Mouse (Mus musculus) kidney, embryonic 16.5 days (tissue): ENCODE results near the gene Osmr. TPM values are rescaled to one million over a fixed set of nuclear protein-coding genes. Genes with fewer than 3 reads are reported as not detected.

Experiments used
- ATAC-seq: fragments of 200-750 bp; cut with Nextera tagmentation; 2 replicates; pipeline ENCODE4 v1.8.0; 2017; ENCODE audit warnings: moderate TSS enrichment; ENCODE audit not compliant: low FRiP score, low TSS enrichment
- H3K27ac ChIP-seq: fragments of 300-500 bp; sonication (generic); 2 replicates; pipeline ENCODE4 v1.5.1; 2014; ENCODE audit warnings: low read length
- H3K27me3 ChIP-seq: fragments of 300-500 bp; sonication (generic); 2 replicates; pipeline ENCODE4 v1.6.1; 2014; ENCODE audit warnings: low read length, control low read depth, mixed read lengths; ENCODE audit not compliant: insufficient read depth
- H3K36me3 ChIP-seq: fragments of 300-500 bp; sonication (generic); 2 replicates; pipeline ENCODE4 v1.6.1; 2014; ENCODE audit warnings: low read length, control low read depth, mixed read lengths; ENCODE audit not compliant: insufficient read depth
- H3K4me1 ChIP-seq: fragments of 300-500 bp; sonication (generic); 2 replicates; pipeline ENCODE4 v1.6.1; 2014; ENCODE audit warnings: low read length, control low read depth, mixed read lengths; ENCODE audit not compliant: insufficient read depth
- H3K4me2 ChIP-seq: fragments of 300-500 bp; sonication (generic); replicated peaks from 2 replicates; pipeline ENCODE4 v1.6.1; 2014; ENCODE audit warnings: low read depth, low read length
- H3K4me3 ChIP-seq: fragments of 300-500 bp; sonication (generic); 2 replicates; pipeline ENCODE4 v1.5.1; 2014; ENCODE audit warnings: mild to moderate bottlenecking, low read length
- H3K9ac ChIP-seq: fragments of 300-500 bp; sonication (generic); replicated peaks from 2 replicates; pipeline ENCODE4 v1.6.1; 2014; ENCODE audit warnings: low read length
- H3K9me3 ChIP-seq: fragments of 300-500 bp; sonication (generic); 2 replicates; pipeline ENCODE4 v1.6.1; 2016; ENCODE audit warnings: low read length, control low read depth
- WGBS: fragments of 180-500 bp; shearing (Covaris S2); extraction: QIAGEN DNeasy Blood & Tissue Kit; methylation state at CpG from one replicate; pipeline ENCODE4 v1.1.7; 2014; 5-methylcytosine and 5-hydroxymethylcytosine counted together
- polyA plus RNA-seq: library from polyadenylated mRNA; unstranded; fragments of >200 nt; fragmentation: Nextera tagmentation; extraction: Ambion mirVana; gene quantifications from 2 replicates; pipeline ENCODE4 v1.2.1, GENCODE M21; 2015

Gene Osmr
- polyA plus RNA-seq = 1.8 and 2.0 TPM in 2 replicates

GRCm38 (mm10) chr15:6874601-6875019 is at the start of gene Osmr:
Gene Osmr (minus strand): TSS chr15:6874969.
- H3K27ac ChIP-seq = no peak within 1 kb of the TSS
- peak within 1 kb of the TSS; percentile 64 for H3K9ac ChIP-seq
- ATAC-seq = peak; percentile 52; the same call in 1 of the 2 replicates
- peak within 1 kb of the TSS; percentile 69 for H3K4me2 ChIP-seq
- H3K27me3 ChIP-seq = 0 out of 2 replicates have a peak, but pooled peaks cover 4% of the 10 kb centered on the region
- H3K36me3 ChIP-seq = no peaks in the 10 kb centered on the region
- peak within 1 kb of the TSS; percentile 59 for H3K4me3 ChIP-seq
- H3K9me3 ChIP-seq = no peaks in the 10 kb centered on the region
- WGBS = 6% methylated on average over 16 of the region's 16 CpGs
- peaks cover 18% of the 10 kb centered on the region for H3K4me1 ChIP-seq

GRCm38 (mm10) chr15:6919406-6919805 is 44.6 kb upstream of the Osmr start:
- no peak for ATAC-seq
- H3K4me1 ChIP-seq = no peaks in the 10 kb centered on the region
- no peak overlapping the region for H3K27ac ChIP-seq
- no peaks in the 10 kb centered on the region for H3K36me3 ChIP-seq
- H3K27me3 ChIP-seq = no peaks in the 10 kb centered on the region
- 90% methylated on average over 6 of the region's 6 CpGs for WGBS
- no peak overlapping the region for H3K4me2 ChIP-seq
- H3K9me3 ChIP-seq = peaks cover 4% of the 10 kb centered on the region; the same call in 1 of the 2 replicates
- no peak overlapping the region for H3K4me3 ChIP-seq
- H3K9ac ChIP-seq = no peak overlapping the region

GRCm38 (mm10) chr15:6914163-6914562 is 39.4 kb upstream of the Osmr start:
- Histone ChIP-seq H3K4me2 (no peak overlapping the region), H3K4me1 (peaks cover 27% of the 10 kb centered on the region), H3K27ac (no peak overlapping the region), H3K36me3 (no peaks in the 10 kb centered on the region), H3K9me3 (peaks cover 4% of the 10 kb centered on the region; the same call in 1 of the 2 replicates), H3K4me3 (no peak overlapping the region), H3K9ac (no peak overlapping the region), H3K27me3 (no peaks in the 10 kb centered on the region)
- ATAC-seq = no peak
- WGBS = 82% methylated on average over 6 of the region's 6 CpGs

GRCm38 (mm10) chr15:6909669-6910068 is 34.9 kb upstream of the Osmr start:
- H3K4me3 ChIP-seq = no peak overlapping the region
- peak overlapping the region; percentile 36 for H3K4me2 ChIP-seq
- no peak overlapping the region for H3K27ac ChIP-seq
- H3K9ac ChIP-seq = no peak overlapping the region
- peaks cover 27% of the 10 kb centered on the region for H3K4me1 ChIP-seq
- ATAC-seq = peak; percentile 97
- H3K27me3 ChIP-seq = no peaks in the 10 kb centered on the region
- no peaks in the 10 kb centered on the region for H3K9me3 ChIP-seq
- 1% methylated on average over 11 of the region's 11 CpGs for WGBS
- no peaks in the 10 kb centered on the region for H3K36me3 ChIP-seq

- Histone ChIP-seq H3K9me3 (no peaks in the 10 kb centered on the region), H3K4me3 (no peak overlapping the region), H3K4me1 (peaks cover 27% of the 10 kb centered on the region), H3K27me3 (no peaks in the 10 kb centered on the region), H3K36me3 (no peaks in the 10 kb centered on the region), H3K9ac (no peak overlapping the region), H3K4me2 (0 out of 2 replicates have a peak overlapping the region, but pooled peaks have one; percentile 3), H3K27ac (no peak overlapping the region)
- ATAC-seq = no peak
- WGBS = 60% methylated on average over 14 of the region's 14 CpGs
Observed at GRCm38 (mm10) chr15:6909084-6909483, 34.3 kb upstream of the Osmr start.

GRCm38 (mm10) chr15:6908601-6909000 is 33.8 kb upstream of the Osmr start:
- H3K9me3 ChIP-seq = no peaks in the 10 kb centered on the region
- H3K4me2 ChIP-seq = no peak overlapping the region
- no peak overlapping the region for H3K27ac ChIP-seq
- no peaks in the 10 kb centered on the region for H3K27me3 ChIP-seq
- 61% methylated on average over 5 of the region's 5 CpGs for WGBS
- H3K4me3 ChIP-seq = no peak overlapping the region
- no peaks in the 10 kb centered on the region for H3K36me3 ChIP-seq
- peaks cover 27% of the 10 kb centered on the region for H3K4me1 ChIP-seq
- no peak overlapping the region for H3K9ac ChIP-seq
- ATAC-seq = no peak

GRCm38 (mm10) chr15:6906260-6907047 is 31.7 kb upstream of the Osmr start:
- H3K4me2 ChIP-seq = no peak overlapping the region
- no peak overlapping the region for H3K27ac ChIP-seq
- no peak overlapping the region for H3K4me3 ChIP-seq
- H3K36me3 ChIP-seq = no peaks in the 10 kb centered on the region
- 76% methylated on average over 19 of the region's 19 CpGs for WGBS
- no peaks in the 10 kb centered on the region for H3K27me3 ChIP-seq
- no peak for ATAC-seq
- no peak overlapping the region for H3K9ac ChIP-seq
- H3K9me3 ChIP-seq = no peaks in the 10 kb centered on the region
- H3K4me1 ChIP-seq = peaks cover 14% of the 10 kb centered on the region; the same call in 1 of the 2 replicates

- Histone ChIP-seq H3K9me3 (no peaks in the 10 kb centered on the region), H3K4me2 (no peak overlapping the region), H3K4me3 (no peak overlapping the region), H3K4me1 (peaks cover 14% of the 10 kb centered on the region; the same call in 1 of the 2 replicates), H3K27me3 (no peaks in the 10 kb centered on the region), H3K36me3 (no peaks in the 10 kb centered on the region), H3K9ac (no peak overlapping the region), H3K27ac (no peak overlapping the region)
- no peak for ATAC-seq
- 85% methylated on average over 4 of the region's 4 CpGs for WGBS
Observed at GRCm38 (mm10) chr15:6905726-6906125, 31.0 kb upstream of the Osmr start.

- no peaks in the 10 kb centered on the region for H3K36me3 ChIP-seq
- WGBS = 72% methylated on average over 9 of the region's 9 CpGs
- no peaks in the 10 kb centered on the region for H3K9me3 ChIP-seq
- no peak overlapping the region for H3K4me3 ChIP-seq
- H3K27ac ChIP-seq = no peak overlapping the region
- no peak overlapping the region for H3K9ac ChIP-seq
- H3K4me2 ChIP-seq = no peak overlapping the region
- H3K4me1 ChIP-seq = no peaks in the 10 kb centered on the region; the same call in 1 of the 2 replicates
- H3K27me3 ChIP-seq = no peaks in the 10 kb centered on the region
- ATAC-seq = no peak
Observed at GRCm38 (mm10) chr15:6903286-6903975, 28.7 kb upstream of the Osmr start.
